Mouse (Mus musculus): ENCODE measurements around the gene P2rx1.

DNA sequence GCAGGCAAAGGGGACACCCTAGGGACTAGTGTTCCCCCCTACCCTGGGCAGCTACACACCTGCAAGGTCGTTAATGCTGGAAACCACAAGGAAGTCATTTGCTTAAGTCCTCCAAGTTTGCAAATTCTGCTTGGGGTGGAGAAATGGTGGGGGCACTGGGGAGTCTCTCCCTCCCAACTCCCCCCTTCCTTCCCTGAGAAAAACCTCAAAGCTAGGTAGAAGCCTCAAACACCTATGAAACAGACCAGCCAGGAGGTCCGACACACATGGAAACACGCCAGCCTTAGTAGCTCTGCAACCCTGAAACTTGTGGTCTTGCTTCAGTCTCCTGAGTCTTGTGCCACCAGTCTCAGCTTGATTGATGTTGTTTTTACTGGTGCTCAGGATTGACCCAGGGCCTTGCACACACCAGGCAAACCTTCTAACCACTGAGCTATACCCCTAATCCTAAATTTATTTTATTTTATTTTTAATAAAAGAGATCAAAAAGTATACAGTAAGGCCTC, 35.1 kb upstream of the P2rx1 start:
- TF ChIP-seq TAL1 (IDR thresholded peaks at IDR 0.05; ENCODE audit: low read length) (no peak), GATA1 (IDR thresholded peaks at IDR 0.05; ENCODE audit: low read length) (no peak)

Data from erythroblast, embryonic 14.5 days (primary cell).